Mouse (Mus musculus): ENCODE measurements around the gene Trim17.
A peak's percentile ranks its signal among the peaks of the same experiment; 100 is the strongest.

Gene Trim17

GRCm38 (mm10) chr11:58958536-58958935 lies 4.1 kb downstream of the Trim17 start:
- peaks cover 65% of the 10 kb centered on the region for H3K27me3 ChIP-seq (ENCODE audit: insufficient read depth, low read length)
- TF ChIP-seq NANOG (IDR thresholded peaks at IDR 0.05; ENCODE audit: borderline replicate concordance, low read length) (no peak), POU5F1 (IDR thresholded peaks at IDR 0.05; ENCODE audit: borderline replicate concordance, low read length) (no peak), CTCF (conservative IDR thresholded peaks at IDR 0.05; ENCODE audit: low read length) (no peak)
- no peak overlapping the region for H3K4me3 ChIP-seq (replicated peaks; ENCODE audit: low read length)
- peaks cover 20% of the 10 kb centered on the region for H3K36me3 ChIP-seq (ENCODE audit: insufficient read depth, low read length)
- peaks cover 7% of the 10 kb centered on the region for H3K9me3 ChIP-seq (ENCODE audit: low read length)
- H3K4me1 ChIP-seq (replicated peaks; ENCODE audit: low read depth, low read length) = peaks cover 35% of the 10 kb centered on the region

- H3K27me3 ChIP-seq (ENCODE audit: insufficient read depth, low read length) = peaks cover 69% of the 10 kb centered on the region
- TF ChIP-seq POU5F1 (IDR thresholded peaks at IDR 0.05; ENCODE audit: borderline replicate concordance, low read length) (no peak), CTCF (conservative IDR thresholded peaks at IDR 0.05; ENCODE audit: low read length) (no peak), NANOG (IDR thresholded peaks at IDR 0.05; ENCODE audit: borderline replicate concordance, low read length) (no peak)
- peak overlapping the region; percentile 70 for H3K4me3 ChIP-seq (replicated peaks; ENCODE audit: low read length)
- peaks cover 20% of the 10 kb centered on the region for H3K36me3 ChIP-seq (ENCODE audit: insufficient read depth, low read length)
- peaks cover 7% of the 10 kb centered on the region for H3K9me3 ChIP-seq (ENCODE audit: low read length)
- peaks cover 40% of the 10 kb centered on the region for H3K4me1 ChIP-seq (replicated peaks; ENCODE audit: low read depth, low read length)
Observed at GRCm38 (mm10) chr11:58959186-58959825, 4.8 kb downstream of the Trim17 start.

- H3K9me3 ChIP-seq (ENCODE audit: low read length) = peaks cover 7% of the 10 kb centered on the region
- peaks cover 20% of the 10 kb centered on the region for H3K36me3 ChIP-seq (ENCODE audit: insufficient read depth, low read length)
- peak overlapping the region; percentile 70 for H3K4me3 ChIP-seq (replicated peaks; ENCODE audit: low read length)
- peaks cover 46% of the 10 kb centered on the region for H3K4me1 ChIP-seq (replicated peaks; ENCODE audit: low read depth, low read length)
- no peak for TF ChIP-seq NANOG (IDR thresholded peaks at IDR 0.05; ENCODE audit: borderline replicate concordance, low read length)
- no peak for TF ChIP-seq CTCF (conservative IDR thresholded peaks at IDR 0.05; ENCODE audit: low read length)
- no peak for TF ChIP-seq POU5F1 (IDR thresholded peaks at IDR 0.05; ENCODE audit: borderline replicate concordance, low read length)
- H3K27me3 ChIP-seq (ENCODE audit: insufficient read depth, low read length) = peaks cover 72% of the 10 kb centered on the region
Observed at GRCm38 (mm10) chr11:58959921-58960465, 5.5 kb downstream of the Trim17 start.

- no peak for TF ChIP-seq CTCF (conservative IDR thresholded peaks at IDR 0.05; ENCODE audit: low read length)
- no peak for TF ChIP-seq POU5F1 (IDR thresholded peaks at IDR 0.05; ENCODE audit: borderline replicate concordance, low read length)
- TF ChIP-seq NANOG (IDR thresholded peaks at IDR 0.05; ENCODE audit: borderline replicate concordance, low read length) = no peak
- H3K4me3 ChIP-seq (replicated peaks; ENCODE audit: low read length) = peak overlapping the region; percentile 70
- H3K27me3 ChIP-seq (ENCODE audit: insufficient read depth, low read length) = peaks cover 72% of the 10 kb centered on the region
- peaks cover 48% of the 10 kb centered on the region for H3K4me1 ChIP-seq (replicated peaks; ENCODE audit: low read depth, low read length)
- peaks cover 7% of the 10 kb centered on the region for H3K9me3 ChIP-seq (ENCODE audit: low read length)
- peaks cover 13% of the 10 kb centered on the region for H3K36me3 ChIP-seq (ENCODE audit: insufficient read depth, low read length)
Observed at GRCm38 (mm10) chr11:58961364-58962177, 7.1 kb downstream of the Trim17 start.

- TF ChIP-seq NANOG (IDR thresholded peaks at IDR 0.05; ENCODE audit: borderline replicate concordance, low read length) (no peak), CTCF (conservative IDR thresholded peaks at IDR 0.05; ENCODE audit: low read length) (no peak), POU5F1 (IDR thresholded peaks at IDR 0.05; ENCODE audit: borderline replicate concordance, low read length) (no peak)
- no peaks in the 10 kb centered on the region for H3K36me3 ChIP-seq (ENCODE audit: insufficient read depth, low read length)
- peaks cover 52% of the 10 kb centered on the region for H3K4me1 ChIP-seq (replicated peaks; ENCODE audit: low read depth, low read length)
- H3K27me3 ChIP-seq (ENCODE audit: insufficient read depth, low read length) = peaks cover 56% of the 10 kb centered on the region
- peaks cover 7% of the 10 kb centered on the region for H3K9me3 ChIP-seq (ENCODE audit: low read length)
- H3K4me3 ChIP-seq (replicated peaks; ENCODE audit: low read length) = peak overlapping the region; percentile 23; the same call in 1 of the 2 replicates
Observed at GRCm38 (mm10) chr11:58963543-58963942, 9.1 kb downstream of the Trim17 start.

- H3K9me3 ChIP-seq (ENCODE audit: low read length) = peaks cover 7% of the 10 kb centered on the region
- no peak overlapping the region for H3K4me3 ChIP-seq (replicated peaks; ENCODE audit: low read length)
- peaks cover 58% of the 10 kb centered on the region for H3K4me1 ChIP-seq (replicated peaks; ENCODE audit: low read depth, low read length)
- TF ChIP-seq POU5F1 (IDR thresholded peaks at IDR 0.05; ENCODE audit: borderline replicate concordance, low read length) (no peak), CTCF (conservative IDR thresholded peaks at IDR 0.05; ENCODE audit: low read length) (no peak), NANOG (IDR thresholded peaks at IDR 0.05; ENCODE audit: borderline replicate concordance, low read length) (no peak)
- peaks cover 50% of the 10 kb centered on the region for H3K27me3 ChIP-seq (ENCODE audit: insufficient read depth, low read length)
- H3K36me3 ChIP-seq (ENCODE audit: insufficient read depth, low read length) = no peaks in the 10 kb centered on the region
Observed at GRCm38 (mm10) chr11:58964216-58964615, 9.7 kb downstream of the Trim17 start.

GRCm38 (mm10) chr11:58965001-58965760 lies 10.7 kb downstream of the Trim17 start:
- Histone ChIP-seq H3K4me3 (replicated peaks; ENCODE audit: low read length) (peak overlapping the region; percentile 53), H3K9me3 (ENCODE audit: low read length) (peaks cover 7% of the 10 kb centered on the region), H3K27me3 (ENCODE audit: insufficient read depth, low read length) (peaks cover 42% of the 10 kb centered on the region), H3K4me1 (replicated peaks; ENCODE audit: low read depth, low read length) (peaks cover 60% of the 10 kb centered on the region), H3K36me3 (ENCODE audit: insufficient read depth, low read length) (no peaks in the 10 kb centered on the region)
- TF ChIP-seq NANOG (IDR thresholded peaks at IDR 0.05; ENCODE audit: borderline replicate concordance, low read length) = no peak
- no peak for TF ChIP-seq POU5F1 (IDR thresholded peaks at IDR 0.05; ENCODE audit: borderline replicate concordance, low read length)
- no peak for TF ChIP-seq CTCF (conservative IDR thresholded peaks at IDR 0.05; ENCODE audit: low read length)

- Histone ChIP-seq H3K36me3 (ENCODE audit: insufficient read depth, low read length) (peaks cover 4% of the 10 kb centered on the region), H3K4me3 (replicated peaks; ENCODE audit: low read length) (no peak overlapping the region), H3K9me3 (ENCODE audit: low read length) (no peaks in the 10 kb centered on the region), H3K4me1 (replicated peaks; ENCODE audit: low read depth, low read length) (peaks cover 73% of the 10 kb centered on the region), H3K27me3 (ENCODE audit: insufficient read depth, low read length) (peaks cover 23% of the 10 kb centered on the region)
- TF ChIP-seq CTCF (conservative IDR thresholded peaks at IDR 0.05; ENCODE audit: low read length) = peak; percentile 43
- no peak for TF ChIP-seq POU5F1 (IDR thresholded peaks at IDR 0.05; ENCODE audit: borderline replicate concordance, low read length)
- no peak for TF ChIP-seq NANOG (IDR thresholded peaks at IDR 0.05; ENCODE audit: borderline replicate concordance, low read length)
Observed at GRCm38 (mm10) chr11:58967346-58967745, 12.9 kb downstream of the Trim17 start.

Measured in E14TG2a.4 (cell line).